ENCODE assay signal across 8 mouse cellular contexts in the genomic region with DNA sequence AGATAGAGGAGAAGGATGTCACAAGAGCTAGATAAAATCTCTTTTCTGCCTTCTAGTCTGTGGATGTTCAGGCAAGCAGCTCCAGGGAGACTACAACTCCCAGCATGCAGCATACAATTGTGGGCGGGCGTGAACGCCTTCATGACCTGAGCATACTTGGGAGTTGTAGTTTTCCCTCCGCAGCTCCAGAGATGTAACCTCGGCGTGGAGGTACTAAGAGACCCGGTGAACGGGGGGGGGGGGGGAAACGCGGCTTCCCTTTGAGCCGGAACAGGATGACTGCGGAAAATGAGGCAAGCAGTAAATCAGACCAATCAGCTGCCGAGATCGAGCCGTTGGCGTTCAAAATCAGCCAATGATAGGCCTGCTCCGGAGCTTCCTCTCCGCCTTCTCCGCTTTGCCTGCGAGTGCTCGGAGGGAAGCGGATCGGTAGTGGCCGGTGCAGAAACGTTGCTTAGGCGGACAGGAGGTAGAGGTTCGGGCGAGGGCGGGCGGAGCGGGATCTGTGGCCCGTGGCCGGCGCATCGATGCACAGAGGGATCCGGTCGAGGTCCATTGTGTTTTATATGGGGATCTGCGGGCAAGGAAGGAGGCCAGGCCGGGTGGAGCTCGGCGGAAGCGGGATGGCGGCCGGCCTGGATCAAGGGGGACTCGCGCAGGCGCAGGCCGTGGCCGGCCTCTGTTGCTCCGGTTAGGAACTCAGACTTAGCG. TPM values are rescaled to one million over a fixed set of nuclear protein-coding genes. Genes with fewer than 3 reads are reported as not detected.
DNase-seq lines count a peak whose midpoint lies in the region; ATAC-seq lines count a peak whose summit lies in the region.

A gene (plus strand): TSS at position 237 of the 711 bp plus-strand sequence.

- peak; percentile 70 for DNase-seq in WW6 (ENCODE audit: low read depth, low spot score)
- peak; percentile 59 to 86 for DNase-seq in cerebellum, postnatal 4 days (ENCODE audit: low spot score in 2 of 2)
- DNase-seq in gastrocnemius, adult 18-20 months (ENCODE audit: low spot score) = peak; percentile 95
- peak; percentile 88 to 93 for DNase-seq in left cerebral cortex, adult 18-20 months (ENCODE audit: low spot score in 2 of 2)
- DNase-seq in right cerebral cortex, adult 18-20 months = peak; percentile 94
- peak; percentile 53 for DNase-seq in urinary bladder, postnatal 10 days (ENCODE audit: low spot score)

- no peaks in the 10 kb centered on the region for H3K9me3 ChIP-seq in hindbrain, embryonic 16.5 days (ENCODE audit: control insufficient read depth, low read length)

- peaks cover 47% of the 10 kb centered on the region for H3K79me2 ChIP-seq in macrophage (ENCODE audit: inconsistent target)

- peak within 1 kb of the TSS; percentile 94 for H3K9ac ChIP-seq in hindbrain, embryonic 16.5 days (ENCODE audit: low read depth, low read length)

- peaks cover 30% of the 10 kb centered on the region for H3K27me3 ChIP-seq in hindbrain, embryonic 16.5 days (replicated peaks; ENCODE audit: control insufficient read depth, insufficient read depth, low read length)

- H3K4me3 ChIP-seq in hindbrain, embryonic 16.5 days (ENCODE audit: low read length) = peak within 1 kb of the TSS; percentile 78
- peak within 1 kb of the TSS; percentile 90 for H3K4me3 ChIP-seq in macrophage (ENCODE audit: inconsistent target)

- peaks cover 10% of the 10 kb centered on the region for H3K36me3 ChIP-seq in hindbrain, embryonic 16.5 days (ENCODE audit: control insufficient read depth, insufficient read depth, low read length)
- peaks cover 29% of the 10 kb centered on the region for H3K36me3 ChIP-seq in macrophage (ENCODE audit: inconsistent target)

- H3K4me2 ChIP-seq in hindbrain, embryonic 16.5 days (ENCODE audit: low read length) = peak within 1 kb of the TSS; percentile 80

- under 1% methylated on average over 37 of the region's 51 CpGs for WGBS in hindbrain, embryonic 16.5 days
- under 1% methylated on average over 41 of the region's 51 CpGs for WGBS in macrophage (ENCODE audit: missing documents)

- peak; percentile 94 for ATAC-seq in hindbrain, embryonic 16.5 days

- H3K27ac ChIP-seq in hindbrain, embryonic 16.5 days (ENCODE audit: low read depth, low read length) = peak within 1 kb of the TSS; percentile 94
- H3K27ac ChIP-seq in macrophage = peak within 1 kb of the TSS; percentile 63

- H3K4me1 ChIP-seq in hindbrain, embryonic 16.5 days (ENCODE audit: control insufficient read depth, insufficient read depth, low read depth, low read length) = peaks cover 11% of the 10 kb centered on the region

RNA-seq across cellular contexts. Expression of the gene that starts here (rescaled TPM):
- total RNA-seq in gastrocnemius, adult 18-20 months (2021) = 10 to 100 TPM; 28.1 to 33.7 TPM
- 149 and 162 TPM in 2 replicates for polyA plus RNA-seq in hindbrain, embryonic 16.5 days (2015; fragmentation: Nextera tagmentation; extraction: Ambion mirVana)
- total RNA-seq in left cerebral cortex, adult 18-20 months (2021) = 10 to 100 TPM; 65.5 to 71.7 TPM
- 10 to 100 TPM in 25 of 26 experiments, 1 to 10 TPM in 1; 9.6 to 49.9 (median 30.5) TPM for total RNA-seq in macrophage (2018; cell fraction: chromatin; rRNA removed)
- 10 to 100 TPM; 28.2 to 44.2 (median 38.7) TPM for total RNA-seq in macrophage (2018; cell fraction: cytosol; rRNA removed)
- 10 to 100 TPM; 10.0 to 40.0 (median 26.5) TPM for total RNA-seq in macrophage (2018; cell fraction: nucleus; rRNA removed)
- 36.6 to 51.4 TPM (median 42.7 TPM) in 3 replicates for polyA plus RNA-seq in macrophage (2018)

Comparison
In these comparisons a context has a peak if more than half of its experiments do, and no peak if none do; other contexts are left out.
1. Peak in every context shown above with its lines: DNase-seq, ATAC-seq, H3K4me3 ChIP-seq and H3K27ac ChIP-seq.